Mouse (Mus musculus): ENCODE data around the gene Wnk1. TPM values are rescaled to one million over a fixed set of nuclear protein-coding genes. Genes with fewer than 3 reads are reported as not detected.

Wnk1 gene
- total RNA-seq, 4 experiments from 2014 or later = 283 to 518 (median 382) TPM

GRCm38 (mm10) chr6:119912046-119912445 is 126.4 kb downstream of the Wnk1 start:
- no peak for DNase-seq (ENCODE audit: low spot score in 2 of 2)

GRCm38 (mm10) chr6:119905461-119905860 is 133.0 kb downstream of the Wnk1 start:
- DNase-seq (ENCODE audit: low spot score in 2 of 2) = no peak

- DNase-seq (ENCODE audit: low spot score in 2 of 2) = no peak
Observed at GRCm38 (mm10) chr6:119903081-119903789, 135.2 kb downstream of the Wnk1 start.

- peak; percentile 66 to 72 for DNase-seq (ENCODE audit: low spot score in 2 of 2)
Observed at GRCm38 (mm10) chr6:119902204-119903080, 136.0 kb downstream of the Wnk1 start, which contains the start of gene Rad52. Gene Rad52, plus strand, starts transcription at chr6:119902698.

- DNase-seq (ENCODE audit: low spot score in 2 of 2) = no peak
Observed at GRCm38 (mm10) chr6:119892711-119893110, 145.8 kb downstream of the Wnk1 start.

- DNase-seq (ENCODE audit: low spot score in 2 of 2) = no peak
Observed at GRCm38 (mm10) chr6:119883151-119883550, 155.3 kb downstream of the Wnk1 start.

Small RNA genes within 50 kb of the gene (microRNA-seq; reads per million reads assigned to microRNA genes)
- gene Mir706 = not detected

Other genes starting within 250 kb of the Wnk1 start
- 10 to 100 TPM; 26.4 to 30.5 (median 29.5) TPM for gene Erc1, start 190.5 kb downstream of the Wnk1 start, total RNA-seq (2022)
- 10 to 100 TPM; 10.5 to 15.8 (median 11.5) TPM for gene Rad52, start 136.0 kb downstream of the Wnk1 start, total RNA-seq (2022)
- gene Ninj2, start 54.7 kb upstream of the Wnk1 start, total RNA-seq (2022) = not detected

Measured in gastrocnemius, adult 8-10 months (tissue).